Mouse (Mus musculus) cerebellum, adult (tissue): ENCODE results near the gene Intu.

Source experiments
- ATAC-seq: cut with Nextera tagmentation; 2 replicates; pipeline ENCODE4 v1.9.2; 2017; ENCODE audit warnings: mild to moderate bottlenecking, moderate library complexity, mixed read lengths; ENCODE audit not compliant: insufficient number of reproducible peaks, low FRiP score, low TSS enrichment

Intu gene

GRCm38 (mm10) chr3:40531286-40532141, at the start of gene Intu:
TSS of gene Intu (plus strand) at chr3:40531286.
- ATAC-seq = peak; percentile 47

- ATAC-seq = no peak
Measured at GRCm38 (mm10) chr3:40483221-40483654, 47.8 kb upstream of the Intu start.

- ATAC-seq = no peak
Measured at GRCm38 (mm10) chr3:40487381-40487780, 43.7 kb upstream of the Intu start.

GRCm38 (mm10) chr3:40491742-40492141, 39.3 kb upstream of the Intu start:
- no peak for ATAC-seq

- no peak for ATAC-seq
Measured at GRCm38 (mm10) chr3:40498898-40499297, 32.2 kb upstream of the Intu start.

- ATAC-seq = no peak
Measured at GRCm38 (mm10) chr3:40500157-40500808, 30.8 kb upstream of the Intu start.

GRCm38 (mm10) chr3:40504377-40504776, 26.7 kb upstream of the Intu start:
- no peak for ATAC-seq

- no peak for ATAC-seq
Measured at GRCm38 (mm10) chr3:40505451-40506014, 25.6 kb upstream of the Intu start.

GRCm38 (mm10) chr3:40508927-40509576, 22.0 kb upstream of the Intu start:
- no peak for ATAC-seq

GRCm38 (mm10) chr3:40510567-40510966, 20.5 kb upstream of the Intu start:
- no peak; the same call in 1 of the 2 replicates for ATAC-seq

GRCm38 (mm10) chr3:40512936-40513829, 17.9 kb upstream of the Intu start:
- no peak for ATAC-seq

GRCm38 (mm10) chr3:40518240-40518639, 12.8 kb upstream of the Intu start:
- no peak for ATAC-seq

- ATAC-seq = no peak
Measured at GRCm38 (mm10) chr3:40519555-40519954, 11.5 kb upstream of the Intu start.

GRCm38 (mm10) chr3:40520567-40520966, 10.5 kb upstream of the Intu start:
- ATAC-seq = no peak

- ATAC-seq = no peak
Measured at GRCm38 (mm10) chr3:40522446-40522845, 8.6 kb upstream of the Intu start.

- 0 out of 2 replicates have a peak, but pooled peaks have one; percentile 21 for ATAC-seq
Measured at GRCm38 (mm10) chr3:40522846-40523245, 8.2 kb upstream of the Intu start.

- ATAC-seq = 0 out of 2 replicates have a peak, but pooled peaks have one; percentile 39
Measured at GRCm38 (mm10) chr3:40523371-40523783, 7.7 kb upstream of the Intu start.

GRCm38 (mm10) chr3:40524841-40525240, 6.2 kb upstream of the Intu start:
- no peak for ATAC-seq

- ATAC-seq = no peak
Measured at GRCm38 (mm10) chr3:40525341-40525740, 5.7 kb upstream of the Intu start.

GRCm38 (mm10) chr3:40526095-40526494, 5.0 kb upstream of the Intu start:
- no peak for ATAC-seq
